Mouse (Mus musculus) stomach, postnatal 0 days (tissue): Measurements from ENCODE around the gene Rfx7.

Experiments used
- CTCF ChIP-seq: IDR thresholded peaks from 2 replicates; pipeline ENCODE4 v1.5.1; 2016; ENCODE audit warnings: antibody characterized with exemption, low read depth, mild to moderate bottlenecking, moderate library complexity
- EP300 ChIP-seq: optimal IDR thresholded peaks from 2 replicates; pipeline ENCODE3; 2016; ENCODE audit warnings: antibody characterized with exemption

GRCm38 (mm10) chr9:72512229-72512981 lies 19.6 kb upstream of the Rfx7 start:
- TF ChIP-seq CTCF (no peak), EP300 (no peak)
